Mouse (Mus musculus): ENCODE data around the gene Tmem29.
"Not testable (repeated sequence)": the region's sequence is repeated elsewhere in the genome, so short reads cannot be mapped to it uniquely, and the experiment has no call there.

Gene Tmem29

DNA sequence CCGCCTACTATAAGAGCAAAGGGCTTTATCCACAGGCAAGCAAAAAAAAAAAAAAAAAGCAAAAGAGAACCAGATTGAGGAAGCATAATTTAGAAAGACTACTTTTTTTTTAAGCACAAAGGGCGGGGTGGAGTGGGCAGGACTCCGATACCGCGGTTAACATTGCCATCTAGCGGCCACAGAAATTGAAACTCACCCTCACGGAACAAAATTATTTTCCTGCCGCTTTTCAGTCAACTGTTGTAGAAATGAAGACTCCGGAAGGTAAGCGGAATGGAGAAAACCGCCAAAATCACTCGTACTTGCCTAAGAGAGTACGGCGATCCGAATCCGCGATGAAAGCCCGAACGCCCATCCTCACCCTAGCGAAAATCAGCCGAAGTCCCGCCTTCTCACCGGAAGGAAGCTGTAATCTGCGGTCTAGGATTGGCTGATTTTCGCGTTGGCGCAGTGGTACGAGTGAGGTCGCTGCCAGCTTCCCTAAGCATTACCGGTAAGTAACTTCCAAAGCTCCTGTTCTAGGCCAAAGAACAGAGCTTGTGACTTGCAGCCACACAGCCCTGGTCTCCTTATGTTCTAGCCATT lies at the start of gene Tmem29:
Tmem29 (minus strand) TSS at position 389 of the 585 bp plus-strand sequence.
- peak; percentile 87 for DNase-seq (ENCODE audit: low spot score)

DNA sequence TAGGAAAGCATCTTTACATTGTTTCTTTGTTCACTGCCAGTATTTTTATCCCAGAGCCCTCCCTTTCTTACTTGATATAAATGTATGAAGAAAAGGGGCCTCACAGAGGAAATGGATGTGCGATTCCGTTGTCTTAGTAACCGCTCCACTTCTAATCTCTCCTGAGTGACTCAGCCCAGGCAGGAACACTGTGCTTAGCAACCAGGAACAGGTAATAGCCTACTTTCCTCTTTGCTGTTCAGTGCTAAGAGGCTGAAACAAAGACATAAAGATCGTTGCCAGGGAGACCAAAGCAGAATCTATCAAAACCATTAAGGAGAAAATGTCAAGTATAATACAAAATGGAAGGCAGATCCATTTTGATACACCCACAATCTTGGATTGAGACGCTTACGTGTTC lies 49.7 kb upstream of the Tmem29 start:
- DNase-seq (ENCODE audit: low spot score): no peak

- not testable (repeated sequence) for DNase-seq (ENCODE audit: low spot score)
Observed at GRCm38 (mm10) chrX:150487811-150488210, 28.9 kb upstream of the Tmem29 start.

DNA sequence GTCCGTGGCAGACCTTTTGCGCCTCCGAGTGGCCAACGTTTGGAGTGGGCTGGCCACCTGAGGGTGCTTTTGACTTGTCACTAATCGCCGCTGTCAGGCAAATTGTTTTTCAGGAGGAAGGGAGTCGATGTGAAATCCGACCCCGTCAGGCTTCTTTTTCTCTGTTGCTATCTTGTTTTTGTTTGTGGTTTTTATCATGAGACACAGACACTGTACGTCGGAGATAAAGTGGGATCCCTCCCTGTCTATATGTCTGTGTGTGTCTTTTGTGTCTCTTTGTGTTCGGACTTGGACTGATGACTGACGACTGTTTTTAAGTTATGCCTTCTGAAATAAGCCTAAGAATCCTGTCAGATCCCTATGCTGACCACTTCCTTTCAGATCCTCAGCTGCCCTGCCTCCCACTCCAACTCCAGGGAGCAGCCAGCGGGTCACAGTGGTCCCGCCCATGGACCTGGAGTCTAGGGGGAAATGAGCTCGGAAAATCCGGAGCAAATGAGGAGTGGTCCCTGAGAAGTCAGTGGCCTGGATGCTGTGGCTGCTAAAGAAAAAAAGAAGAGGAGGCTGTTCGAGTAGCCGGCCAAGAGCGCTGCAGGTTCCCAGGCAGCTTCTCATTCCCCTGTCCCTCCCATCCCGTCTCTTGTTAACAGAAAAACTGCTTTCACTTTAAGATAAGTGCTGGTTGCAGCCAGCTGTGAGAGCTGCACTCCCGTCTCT lies 27.5 kb upstream of the Tmem29 start:
- DNase-seq (ENCODE audit: low spot score): not testable (repeated sequence)

DNA sequence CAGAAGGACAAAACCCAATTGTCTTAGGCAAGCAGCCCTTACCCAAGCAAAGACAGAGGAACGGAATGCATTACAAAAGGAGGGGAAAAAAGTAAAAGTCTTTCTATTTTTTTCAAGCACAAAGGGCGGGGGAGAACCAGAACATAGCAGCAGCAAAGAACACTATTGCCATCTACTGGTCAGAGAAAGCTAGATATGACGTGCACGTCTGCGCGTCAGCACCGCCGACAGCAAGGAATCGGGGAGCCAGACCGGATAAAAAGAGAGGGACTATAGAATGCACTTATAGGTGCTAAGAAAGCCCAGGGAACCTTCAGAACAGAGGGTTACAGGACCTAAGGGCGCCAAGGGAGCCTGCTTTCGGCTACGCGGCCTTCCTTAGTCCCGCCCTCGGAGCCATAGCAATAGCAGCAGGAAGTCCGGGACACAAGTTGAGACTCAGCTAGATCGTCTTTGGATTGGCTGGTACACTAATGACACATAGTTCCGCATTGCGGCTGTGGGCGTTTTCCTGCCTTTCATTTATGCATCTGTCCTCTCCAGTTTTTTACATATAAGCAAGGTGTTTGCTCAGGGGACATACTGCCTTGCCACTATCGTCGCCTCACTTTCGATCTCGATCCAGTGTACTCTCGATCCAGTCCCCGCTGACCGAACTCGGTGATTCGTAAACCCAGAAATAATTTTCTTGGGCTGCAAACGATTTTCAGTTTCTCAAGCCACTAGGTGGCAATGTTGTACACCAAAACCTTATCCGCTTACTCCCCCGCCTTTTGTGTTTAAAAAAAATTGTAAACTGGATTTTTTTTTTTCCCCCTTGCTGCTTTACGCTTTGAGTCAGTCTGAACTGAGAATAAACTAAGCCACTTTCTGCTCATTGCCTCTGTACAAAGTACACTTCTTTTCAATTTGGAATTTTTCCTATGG lies 19.2 kb upstream of the Tmem29 start:
- peak; percentile 87 for DNase-seq (ENCODE audit: low spot score)

- no peak for DNase-seq (ENCODE audit: low spot score)
Observed at GRCm38 (mm10) chrX:150471416-150471815, 12.5 kb upstream of the Tmem29 start.

GRCm38 (mm10) chrX:150468266-150468665 lies 9.3 kb upstream of the Tmem29 start:
- no peak for DNase-seq (ENCODE audit: low spot score)

- not testable (repeated sequence) for DNase-seq (ENCODE audit: low spot score)
Observed at GRCm38 (mm10) chrX:150466817-150467216, 7.9 kb upstream of the Tmem29 start.

- DNase-seq (ENCODE audit: low spot score): no peak
Observed at GRCm38 (mm10) chrX:150460143-150460542, 1.2 kb upstream of the Tmem29 start.

- peak; percentile 14 for DNase-seq (ENCODE audit: low spot score)
Observed at GRCm38 (mm10) chrX:150459411-150459927, 515 bp upstream of the Tmem29 start.

DNA sequence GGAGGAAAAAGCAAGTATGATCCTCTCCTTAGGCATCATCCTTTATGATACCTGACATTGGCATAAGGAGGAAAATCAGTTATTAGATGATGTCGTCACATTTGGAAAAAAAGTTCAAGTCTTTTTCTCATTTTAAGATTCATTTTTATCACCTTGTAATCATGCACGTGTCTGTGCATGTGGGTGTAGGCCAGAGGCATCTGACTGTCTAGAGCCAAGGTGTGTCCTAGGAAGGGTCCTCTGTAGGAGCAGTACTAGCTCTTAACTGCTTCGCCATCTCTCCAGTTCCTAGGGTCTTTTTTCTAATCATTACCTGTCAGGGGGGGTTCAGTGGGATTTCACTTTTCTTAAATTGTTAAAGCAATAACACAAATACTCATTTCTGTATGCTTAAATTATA lies 818 bp downstream of the Tmem29 start:
- DNase-seq (ENCODE audit: low spot score): no peak

DNA sequence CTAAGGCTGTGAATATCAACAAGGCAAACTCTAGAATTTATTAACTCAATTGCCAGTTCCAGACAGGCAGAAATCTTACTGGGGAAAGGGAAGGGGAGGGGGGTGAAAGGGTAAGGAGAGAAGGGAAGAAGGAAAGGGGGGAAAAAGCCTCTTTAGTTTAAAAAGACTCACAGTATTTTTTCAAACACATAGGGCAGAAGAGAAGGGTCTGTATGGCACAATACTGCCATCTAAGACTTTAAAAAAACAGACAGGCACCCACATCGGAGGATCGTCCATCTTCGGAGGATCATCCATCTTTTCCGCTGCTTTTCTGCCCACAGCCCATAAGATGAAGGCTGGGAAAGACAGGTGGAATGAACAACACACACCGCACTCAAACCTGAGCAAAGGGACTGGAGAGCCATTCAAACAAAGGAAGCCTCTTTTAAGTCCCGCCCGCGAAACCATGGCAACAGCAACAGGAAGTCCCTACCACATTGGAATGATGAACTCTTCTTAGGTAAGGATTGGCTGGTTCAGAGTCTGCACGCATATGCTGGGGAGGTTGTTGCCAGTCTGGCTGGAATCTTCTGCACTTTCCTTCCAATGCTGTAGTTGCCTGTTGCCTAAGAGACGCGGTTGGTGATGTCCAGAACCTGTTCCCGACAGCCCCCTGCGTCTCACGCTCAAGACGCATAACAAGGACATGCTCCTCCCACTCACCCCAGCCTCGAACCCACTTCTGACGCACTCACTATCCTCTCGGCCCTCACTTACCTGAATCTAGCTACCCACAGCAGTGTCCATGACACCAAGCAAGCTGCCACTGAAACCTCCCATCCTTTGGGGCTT lies 18.2 kb downstream of the Tmem29 start:
- peak; percentile 80 for DNase-seq (ENCODE audit: low spot score)

DNA sequence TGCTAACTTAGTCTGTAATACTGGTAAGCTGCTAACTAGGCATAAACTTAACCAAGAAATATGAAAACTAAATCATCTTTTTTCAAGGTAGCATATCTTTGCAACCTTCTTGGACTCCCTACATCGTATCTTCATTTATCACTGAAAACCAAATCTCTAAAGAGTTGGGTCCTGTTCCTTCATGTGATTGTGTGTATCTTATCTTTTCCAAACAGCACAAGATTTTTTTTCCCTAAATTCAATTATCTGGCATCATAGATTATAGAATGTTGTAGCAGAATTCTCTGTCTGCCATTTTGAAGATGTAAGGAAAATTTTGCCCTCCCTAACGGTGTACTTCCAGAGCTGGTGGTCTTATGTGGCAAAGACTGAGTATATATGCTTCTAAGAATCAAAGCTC lies 22.6 kb downstream of the Tmem29 start:
- DNase-seq (ENCODE audit: low spot score): no peak

DNA sequence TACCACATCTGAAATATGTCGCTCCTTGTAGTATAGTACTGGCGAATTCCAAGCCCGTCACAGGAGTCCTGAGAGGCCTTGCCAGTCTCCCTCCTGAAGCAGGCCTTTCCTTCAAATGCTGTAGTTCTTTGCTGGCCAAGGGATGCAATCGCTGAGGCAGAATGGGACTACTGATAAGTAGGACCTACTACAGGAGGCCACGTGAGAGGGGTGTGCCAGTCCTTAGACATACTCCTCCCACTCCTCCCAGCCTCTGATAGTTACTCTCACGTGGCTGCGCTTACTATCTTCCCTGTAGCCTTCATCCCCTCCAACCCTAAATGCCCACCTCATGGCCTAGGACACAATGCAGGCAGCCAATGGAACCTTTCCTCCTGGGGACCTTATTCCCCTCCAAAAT lies 23.6 kb downstream of the Tmem29 start:
- DNase-seq (ENCODE audit: low spot score): no peak

DNA sequence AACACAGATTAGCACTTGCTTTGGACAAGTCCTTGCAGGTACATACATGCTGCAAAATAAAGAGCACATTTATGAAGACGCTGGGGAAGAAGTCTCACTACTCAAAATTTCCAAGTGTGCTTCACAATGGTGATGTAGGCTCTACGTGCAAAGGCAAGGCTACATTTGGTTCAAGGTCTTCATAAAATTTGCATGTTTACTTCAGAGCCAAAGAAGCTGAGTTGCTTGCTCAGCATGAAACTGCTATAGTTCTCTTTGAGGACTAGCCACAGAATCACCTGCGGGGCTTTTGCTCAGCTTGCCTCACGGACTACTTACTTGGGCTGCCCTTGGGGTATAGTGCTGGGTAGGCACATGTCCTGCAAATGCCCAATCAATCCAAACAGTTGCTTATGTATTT lies 45.4 kb downstream of the Tmem29 start:
- no peak for DNase-seq (ENCODE audit: low spot score)

All from layer of hippocampus, adult 11-12 months (tissue).